Mouse (Mus musculus): ENCODE data around the gene Mcrip2.

DNA sequence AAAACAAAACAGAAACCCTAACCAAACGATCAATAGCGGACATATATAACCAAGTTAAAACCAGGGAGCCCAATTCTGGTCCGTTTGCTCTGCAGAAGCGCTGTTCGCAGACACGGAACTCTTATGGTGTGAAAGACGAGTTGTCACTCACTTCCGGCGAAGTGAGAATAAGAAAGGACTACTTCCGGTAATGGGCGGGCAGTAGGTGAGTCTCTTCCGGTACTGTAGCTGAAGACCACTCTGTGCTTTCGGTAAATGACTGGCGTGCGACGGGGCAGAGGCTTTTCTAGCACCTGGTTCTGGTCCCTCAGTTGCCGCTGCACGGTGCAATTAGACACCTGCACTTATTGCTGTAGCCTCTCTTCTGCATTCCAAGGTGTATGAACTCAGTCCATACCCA is 45.1 kb downstream of the Mcrip2 start, which contains the start of gene Wdr24:
- TF ChIP-seq POLR2A (IDR thresholded peaks at IDR 0.05; ENCODE audit: low read depth, low read length) (no peak), CTCF (IDR thresholded peaks at IDR 0.05; ENCODE audit: extremely low read depth, insufficient read length, insufficient replicate concordance, low read depth, low read length) (no peak)

All from small intestine, adult 2 months (tissue).